Mouse (Mus musculus) intestine, embryonic 16.5 days (tissue): ENCODE results near the gene Mttp. TPM values are rescaled to one million over a fixed set of nuclear protein-coding genes. Genes with fewer than 3 reads are reported as not detected.
A peak's percentile ranks its signal among the peaks of the same experiment; 100 is the strongest.

Experiments
- ATAC-seq: fragments of 200-750 bp; cut with Nextera tagmentation; 2 replicates; pipeline ENCODE4 v1.8.0; 2017; ENCODE audit warnings: moderate TSS enrichment, moderate library complexity
- H3K27ac ChIP-seq: fragments of 300-500 bp; sonication (generic); 2 replicates; pipeline ENCODE4 v1.5.1; 2014; ENCODE audit warnings: mild to moderate bottlenecking, low read length
- H3K27me3 ChIP-seq: fragments of 300-500 bp; sonication (generic); replicated peaks from 2 replicates; pipeline ENCODE4 v1.6.1; 2014; ENCODE audit warnings: low read length, control low read depth, mixed read lengths; ENCODE audit not compliant: control insufficient read depth, insufficient read depth
- H3K36me3 ChIP-seq: fragments of 300-500 bp; sonication (generic); 2 replicates; pipeline ENCODE4 v1.6.1; 2014; ENCODE audit warnings: low read length, control low read depth; ENCODE audit not compliant: control insufficient read depth, insufficient read depth
- H3K4me1 ChIP-seq: fragments of 300-500 bp; sonication (generic); 2 replicates; pipeline ENCODE4 v1.6.1; 2014; ENCODE audit warnings: low read length, control low read depth, mixed read lengths; ENCODE audit not compliant: control insufficient read depth, insufficient read depth
- H3K4me2 ChIP-seq: fragments of 300-500 bp; sonication (generic); 2 replicates; pipeline ENCODE4 v1.6.1; 2014; ENCODE audit warnings: low read depth, low read length, control low read depth
- H3K4me3 ChIP-seq: fragments of 300-500 bp; sonication (generic); 2 replicates; pipeline ENCODE4 v1.5.1; 2014; ENCODE audit warnings: mild to moderate bottlenecking, low read length
- H3K9ac ChIP-seq: fragments of 300-500 bp; sonication (generic); 2 replicates; pipeline ENCODE4 v1.6.1; 2014; ENCODE audit warnings: low read depth, low read length
- H3K9me3 ChIP-seq: fragments of 300-500 bp; sonication (generic); 2 replicates; pipeline ENCODE4 v1.6.1; 2016; ENCODE audit warnings: low read length, control low read depth; ENCODE audit not compliant: control insufficient read depth
- WGBS: fragments of 180-500 bp; shearing (Covaris S2); extraction: QIAGEN DNeasy Blood & Tissue Kit; methylation state at CpG from one replicate; pipeline ENCODE4 v1.1.7; 2014; 5-methylcytosine and 5-hydroxymethylcytosine counted together
- polyA plus RNA-seq: library from polyadenylated mRNA; unstranded; fragments of >200 nt; fragmentation: Nextera tagmentation; extraction: Ambion mirVana; gene quantifications from 2 replicates; pipeline ENCODE4 v1.2.1, GENCODE M21; 2015

Gene Mttp
- polyA plus RNA-seq, 1 experiment from 2014 or later: 405 TPM

DNA sequence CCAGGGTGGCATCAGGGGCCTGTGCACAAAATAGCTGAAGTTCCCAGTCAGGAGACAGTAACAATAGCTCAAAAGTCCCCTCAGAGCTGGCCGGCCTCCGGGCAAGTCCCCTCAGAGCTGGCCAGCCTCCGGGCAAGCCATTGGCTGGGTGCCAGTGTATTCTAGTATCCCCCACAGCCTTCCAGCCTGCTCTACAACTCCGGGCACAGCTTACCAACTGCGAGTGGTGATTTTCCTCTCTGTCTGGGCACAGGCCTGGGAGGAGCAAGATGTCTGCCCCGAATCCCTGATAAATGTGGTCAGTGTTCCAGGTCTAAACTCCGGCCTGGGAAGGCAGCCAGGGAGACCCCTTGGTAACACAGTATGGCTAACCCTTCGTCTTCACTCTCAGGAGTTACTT lies 69.6 kb downstream of the Mttp start:
- Histone ChIP-seq H3K27me3 (no peaks in the 10 kb centered on the region), H3K4me2 (no peak overlapping the region), H3K9me3 (no peaks in the 10 kb centered on the region), H3K36me3 (no peaks in the 10 kb centered on the region), H3K9ac (no peak overlapping the region), H3K27ac (0 out of 2 replicates have a peak overlapping the region, but pooled peaks have one; percentile 6), H3K4me3 (no peak overlapping the region), H3K4me1 (no peaks in the 10 kb centered on the region)
- no peak for ATAC-seq
- 65% methylated on average over 8 of the region's 8 CpGs for whole genome bisulfite sequencing

DNA sequence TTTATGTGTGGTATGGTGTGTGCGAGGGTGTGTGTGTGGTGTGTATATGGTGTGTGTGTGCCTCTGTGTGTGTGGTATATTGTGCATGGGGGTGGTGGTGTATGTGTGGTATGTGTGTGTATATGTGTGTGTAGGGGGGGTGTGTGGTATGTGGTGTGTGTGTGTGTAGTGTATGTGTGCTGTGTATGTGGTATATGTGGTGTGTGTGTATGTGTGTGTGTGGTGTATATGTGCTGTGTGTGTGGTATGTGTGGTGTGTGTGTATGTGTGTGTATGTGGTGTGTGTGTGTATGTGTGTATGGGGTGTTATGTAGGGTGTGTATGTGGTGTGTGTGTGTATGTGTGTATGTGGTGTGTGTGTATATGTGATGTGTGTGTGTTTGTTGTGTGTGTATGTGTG lies 70.6 kb downstream of the Mttp start:
- Histone ChIP-seq H3K9me3 (no peaks in the 10 kb centered on the region), H3K27ac (no peak overlapping the region), H3K36me3 (no peaks in the 10 kb centered on the region), H3K4me1 (no peaks in the 10 kb centered on the region), H3K4me2 (no peak overlapping the region), H3K9ac (no peak overlapping the region), H3K4me3 (no peak overlapping the region), H3K27me3 (no peaks in the 10 kb centered on the region)
- 100% methylated on average over 1 of the region's 1 CpGs for WGBS
- no peak for ATAC-seq

DNA sequence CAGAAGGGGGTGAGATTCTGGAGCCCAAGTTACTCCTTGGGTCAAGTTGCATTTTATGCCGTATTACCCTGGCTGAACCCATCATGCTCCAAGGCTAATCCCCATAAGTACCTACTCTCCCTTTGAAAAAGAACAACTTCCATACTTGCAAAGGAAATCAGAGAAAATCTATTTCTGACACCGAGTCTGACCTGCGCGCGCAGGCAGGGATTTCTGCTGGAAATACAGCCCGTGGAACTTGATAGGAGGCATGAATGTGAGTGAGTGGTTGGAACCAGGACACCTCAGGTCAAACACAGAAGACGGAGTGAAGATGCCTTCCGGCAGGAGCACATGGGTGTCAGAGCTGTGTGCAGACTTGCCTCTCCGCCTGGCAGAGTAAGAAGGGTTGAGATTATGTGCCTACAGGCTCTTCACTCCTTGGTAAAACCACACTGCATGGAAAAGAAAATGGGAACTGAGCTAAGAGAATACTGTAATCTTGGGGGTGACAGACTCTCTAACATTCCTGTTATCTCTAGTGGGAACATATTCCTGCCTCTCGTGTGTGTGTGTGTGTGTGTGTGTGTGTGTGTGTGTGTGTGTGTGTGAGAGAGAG lies 73.2 kb downstream of the Mttp start:
- Histone ChIP-seq H3K9ac (no peak overlapping the region), H3K27me3 (no peaks in the 10 kb centered on the region), H3K4me3 (no peak overlapping the region), H3K4me1 (no peaks in the 10 kb centered on the region), H3K36me3 (no peaks in the 10 kb centered on the region), H3K27ac (no peak overlapping the region), H3K4me2 (no peak overlapping the region), H3K9me3 (no peaks in the 10 kb centered on the region)
- ATAC-seq: no peak
- WGBS: 84% methylated on average over 10 of the region's 10 CpGs

DNA sequence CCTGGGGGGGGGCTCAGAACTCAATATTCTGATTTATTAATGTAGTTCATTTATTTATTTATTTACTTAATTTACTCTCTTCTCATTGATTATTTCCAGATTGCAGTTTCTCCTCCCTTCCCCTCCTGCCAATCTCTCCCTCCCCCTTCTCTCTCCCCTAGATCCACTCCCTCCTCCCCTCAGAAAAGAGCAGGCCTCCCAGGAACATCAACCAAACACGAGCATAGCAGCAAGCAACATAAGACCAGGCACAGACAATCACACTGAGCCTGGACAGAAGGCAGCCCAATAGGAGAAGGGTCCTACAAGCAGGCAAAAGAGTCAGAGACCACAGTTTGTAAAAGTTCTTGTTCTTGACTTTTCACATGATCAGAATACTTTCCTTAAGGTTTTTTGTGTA lies 73.8 kb downstream of the Mttp start:
- H3K9me3 ChIP-seq: no peaks in the 10 kb centered on the region
- no peak overlapping the region for H3K4me2 ChIP-seq
- no peak overlapping the region for H3K4me3 ChIP-seq
- H3K9ac ChIP-seq: no peak overlapping the region
- H3K4me1 ChIP-seq: peaks cover 2% of the 10 kb centered on the region; the same call in 1 of the 2 replicates
- ATAC-seq: no peak
- no peak overlapping the region for H3K27ac ChIP-seq
- WGBS: 9% methylated on average over 1 of the region's 1 CpGs
- no peaks in the 10 kb centered on the region for H3K27me3 ChIP-seq
- H3K36me3 ChIP-seq: no peaks in the 10 kb centered on the region

DNA sequence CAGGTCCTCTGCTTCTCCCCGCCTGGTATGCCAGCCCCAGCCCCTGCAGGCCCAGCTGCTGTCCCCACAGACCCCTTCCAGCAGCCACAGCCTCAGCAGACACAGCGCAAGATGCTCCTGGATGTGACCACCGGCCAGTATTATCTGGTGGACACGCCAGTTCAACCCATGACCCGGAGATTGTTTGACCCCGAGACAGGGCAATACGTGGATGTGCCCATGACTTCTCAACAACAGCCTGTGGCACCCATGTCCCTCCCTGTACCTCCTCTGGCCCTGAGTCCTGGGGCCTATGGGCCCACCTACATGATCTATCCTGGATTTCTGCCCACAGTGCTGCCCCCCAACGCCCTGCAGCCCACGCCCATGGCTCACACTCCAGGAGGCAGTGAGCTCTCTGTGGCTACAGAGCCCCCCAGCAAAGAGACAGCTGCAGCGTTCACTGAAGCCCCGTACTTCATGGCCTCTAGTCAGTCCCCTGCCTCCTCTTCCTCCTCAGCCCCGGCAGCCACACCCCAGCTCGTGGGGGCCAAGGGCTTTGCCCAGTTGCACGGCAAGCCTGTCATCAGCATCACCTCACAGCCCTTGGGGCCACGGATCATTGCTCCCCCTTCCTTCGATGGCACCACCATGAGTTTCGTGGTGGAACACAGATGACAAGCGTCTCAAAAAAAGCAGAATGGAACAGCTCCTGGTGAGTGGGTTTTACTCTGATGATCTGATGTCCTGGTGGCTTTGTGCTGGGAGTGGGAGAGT lies 74.8 kb downstream of the Mttp start:
- Histone ChIP-seq H3K27me3 (no peaks in the 10 kb centered on the region), H3K4me2 (no peak overlapping the region), H3K27ac (no peak overlapping the region), H3K9me3 (no peaks in the 10 kb centered on the region), H3K4me1 (peaks cover 4% of the 10 kb centered on the region; the same call in 1 of the 2 replicates), H3K36me3 (no peaks in the 10 kb centered on the region), H3K9ac (no peak overlapping the region), H3K4me3 (no peak overlapping the region)
- WGBS: 81% methylated on average over 18 of the region's 18 CpGs
- no peak for ATAC-seq

DNA sequence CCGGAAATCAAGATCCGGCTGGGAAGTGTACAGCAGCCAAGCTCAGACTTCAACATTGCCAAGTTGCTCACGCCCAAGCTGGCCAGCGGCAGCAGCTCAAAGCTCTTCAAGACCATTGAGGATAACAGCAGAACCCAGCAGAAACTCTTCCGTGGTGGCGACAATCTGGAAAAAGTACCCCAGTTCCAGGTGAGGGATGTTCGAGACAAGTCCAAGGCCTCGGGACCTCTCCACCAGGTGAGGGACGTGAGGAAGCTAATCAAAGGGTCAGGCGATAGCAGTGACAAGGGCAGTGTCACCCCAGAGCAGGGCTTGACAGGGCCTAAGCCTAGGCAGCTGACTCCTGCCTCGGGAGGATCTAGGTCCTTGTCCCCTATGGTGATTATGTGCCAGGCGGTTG lies 76.7 kb downstream of the Mttp start:
- no peaks in the 10 kb centered on the region for H3K9me3 ChIP-seq
- peaks cover 5% of the 10 kb centered on the region; the same call in 1 of the 2 replicates for H3K4me1 ChIP-seq
- H3K36me3 ChIP-seq: no peaks in the 10 kb centered on the region
- no peaks in the 10 kb centered on the region for H3K27me3 ChIP-seq
- 92% methylated on average over 12 of the region's 12 CpGs for WGBS
- no peak for ATAC-seq
- no peak overlapping the region for H3K27ac ChIP-seq
- H3K9ac ChIP-seq: no peak overlapping the region
- no peak overlapping the region for H3K4me3 ChIP-seq
- H3K4me2 ChIP-seq: no peak overlapping the region

DNA sequence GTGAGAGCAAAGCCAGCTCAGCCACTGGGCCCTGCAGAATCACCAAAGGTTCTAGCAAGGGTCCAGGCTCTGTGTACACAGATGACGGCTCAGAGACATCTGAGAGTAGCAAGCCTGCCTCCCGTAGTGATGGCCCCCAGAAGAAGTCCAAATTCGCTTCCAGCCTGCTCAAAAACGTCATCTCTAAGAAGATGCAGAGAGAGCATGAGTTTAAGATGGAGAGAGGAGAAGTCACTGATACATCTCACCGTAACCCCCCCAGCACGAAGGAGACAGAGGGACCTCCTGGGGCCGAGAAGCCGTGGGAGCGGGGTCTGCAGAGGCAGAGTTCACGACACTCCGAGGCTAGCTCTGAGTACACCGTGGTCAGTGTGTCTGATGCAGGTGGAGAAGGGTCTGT lies 77.5 kb downstream of the Mttp start, which contains the start of gene Gm5105:
Gm5105 (minus strand) TSS at position 101 of the 400 bp plus-strand sequence.
- H3K27ac ChIP-seq: no peak within 1 kb of the TSS
- peaks cover 5% of the 10 kb centered on the region; the same call in 1 of the 2 replicates for H3K4me1 ChIP-seq
- no peaks in the 10 kb centered on the region for H3K36me3 ChIP-seq
- no peak within 1 kb of the TSS for H3K4me3 ChIP-seq
- H3K4me2 ChIP-seq: no peak within 1 kb of the TSS
- H3K27me3 ChIP-seq: no peaks in the 10 kb centered on the region
- no peak within 1 kb of the TSS for H3K9ac ChIP-seq
- H3K9me3 ChIP-seq: no peaks in the 10 kb centered on the region
- WGBS: 90% methylated on average over 12 of the region's 12 CpGs
- ATAC-seq: no peak

DNA sequence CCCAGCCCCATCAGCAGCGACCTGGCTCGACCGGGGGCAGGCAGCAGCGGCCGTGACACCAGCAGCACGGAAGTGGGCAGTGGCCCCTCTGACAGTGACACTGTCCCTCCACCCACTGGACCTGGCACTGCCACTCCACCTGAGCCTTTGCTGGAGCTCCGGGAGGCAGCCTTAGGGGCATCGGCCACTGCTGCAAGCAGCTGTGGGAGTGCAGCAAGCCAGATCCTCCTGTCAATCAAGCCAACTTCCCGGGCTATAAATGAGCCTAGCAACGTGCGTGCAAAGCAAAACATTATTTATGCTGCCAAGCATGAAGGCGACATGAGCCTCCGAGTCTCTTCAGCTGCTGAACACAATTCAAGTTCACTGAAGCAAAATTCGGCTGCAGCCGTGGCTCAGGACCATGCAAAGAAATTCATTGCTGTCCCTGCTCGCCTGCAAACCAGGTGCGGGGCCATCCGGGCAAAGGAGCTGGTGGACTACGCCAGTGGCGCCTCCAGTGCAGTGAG lies 78.4 kb downstream of the Mttp start:
- no peak overlapping the region for H3K4me2 ChIP-seq
- H3K4me3 ChIP-seq: no peak overlapping the region
- H3K4me1 ChIP-seq: peaks cover 5% of the 10 kb centered on the region; the same call in 1 of the 2 replicates
- H3K9me3 ChIP-seq: no peaks in the 10 kb centered on the region
- H3K27ac ChIP-seq: no peak overlapping the region
- H3K9ac ChIP-seq: no peak overlapping the region
- ATAC-seq: no peak
- WGBS: 70% methylated on average over 20 of the region's 20 CpGs
- H3K36me3 ChIP-seq: no peaks in the 10 kb centered on the region
- H3K27me3 ChIP-seq: no peaks in the 10 kb centered on the region

DNA sequence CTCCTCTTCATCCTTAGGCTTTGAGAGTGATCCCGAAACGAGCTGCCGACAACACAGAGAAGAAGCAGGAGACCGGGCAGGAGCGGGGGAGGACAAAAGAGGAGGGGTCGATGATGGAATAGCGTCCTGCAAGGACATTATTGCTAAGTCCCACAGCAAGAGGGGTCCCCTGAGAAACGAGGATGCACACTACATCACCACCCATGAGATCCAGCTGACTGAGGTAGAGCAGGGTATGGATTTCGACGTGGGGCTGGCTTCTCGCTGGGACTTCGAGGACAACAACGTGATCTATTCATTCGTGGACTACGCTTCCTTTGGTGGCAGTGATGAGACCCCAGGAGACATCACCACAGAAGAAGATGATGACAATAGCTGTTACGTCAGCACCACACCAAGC lies 78.8 kb downstream of the Mttp start:
- Histone ChIP-seq H3K27ac (no peak overlapping the region), H3K36me3 (no peaks in the 10 kb centered on the region), H3K9me3 (no peaks in the 10 kb centered on the region), H3K27me3 (no peaks in the 10 kb centered on the region), H3K4me2 (no peak overlapping the region), H3K9ac (no peak overlapping the region), H3K4me1 (peaks cover 5% of the 10 kb centered on the region; the same call in 1 of the 2 replicates), H3K4me3 (no peak overlapping the region)
- 88% methylated on average over 16 of the region's 16 CpGs for WGBS
- no peak for ATAC-seq
